Mouse (Mus musculus): ENCODE results near the gene Hist1h2aa. TPM values are rescaled to one million over a fixed set of nuclear protein-coding genes. Genes with fewer than 3 reads are reported as not detected.

Hist1h2aa gene
- not detected for total RNA-seq (2021)

GRCm38 (mm10) chr13:23934211-23934520 is at the start of gene Hist1h2aa:
Hist1h2aa (plus strand) TSS chr13:23934462.
- no peak for DNase-seq (ENCODE audit: extremely low spot score in 1 of 2, low spot score in 2 of 2)
- intact Hi-C loops (cut with DNase I), result no loop called here

- intact Hi-C loops (cut with DNase I), result no loop called here
- DNase-seq (ENCODE audit: extremely low spot score in 1 of 2, low spot score in 2 of 2), result no peak
Measured at GRCm38 (mm10) chr13:23885540-23885939, 48.7 kb upstream of the Hist1h2aa start.

- intact Hi-C loops (cut with DNase I), result no loop called here
- no peak for DNase-seq (ENCODE audit: extremely low spot score in 1 of 2, low spot score in 2 of 2)
Measured at GRCm38 (mm10) chr13:23887026-23887725, 47.1 kb upstream of the Hist1h2aa start.

GRCm38 (mm10) chr13:23889011-23889605 is 45.2 kb upstream of the Hist1h2aa start:
- intact Hi-C loops (cut with DNase I), result no loop called here
- DNase-seq (ENCODE audit: extremely low spot score in 1 of 2, low spot score in 2 of 2), result no peak

- intact Hi-C loops (cut with DNase I), result no loop called here
- no peak for DNase-seq (ENCODE audit: extremely low spot score in 1 of 2, low spot score in 2 of 2)
Measured at GRCm38 (mm10) chr13:23892592-23893268, 41.5 kb upstream of the Hist1h2aa start.

- intact Hi-C loops (cut with DNase I), result no loop called here
- DNase-seq (ENCODE audit: extremely low spot score in 1 of 2, low spot score in 2 of 2), result no peak
Measured at GRCm38 (mm10) chr13:23893269-23893593, 41.0 kb upstream of the Hist1h2aa start.

GRCm38 (mm10) chr13:23898242-23898641 is 36.0 kb upstream of the Hist1h2aa start:
- no peak for DNase-seq (ENCODE audit: extremely low spot score in 1 of 2, low spot score in 2 of 2)
- intact Hi-C loops (cut with DNase I), result no loop called here

- intact Hi-C loops (cut with DNase I), result no loop called here
Measured at GRCm38 (mm10) chr13:23906906-23907305, 27.4 kb upstream of the Hist1h2aa start.

GRCm38 (mm10) chr13:23910121-23910520 is 24.1 kb upstream of the Hist1h2aa start:
- intact Hi-C loops (cut with DNase I), result no loop called here
- DNase-seq (ENCODE audit: extremely low spot score in 1 of 2, low spot score in 2 of 2), result no peak

More at GRCm38 (mm10) chr13:23906906-23907305, 27.4 kb upstream of the Hist1h2aa start:
- DNase-seq (ENCODE audit: extremely low spot score in 1 of 2, low spot score in 2 of 2), result no peak

- DNase-seq (ENCODE audit: extremely low spot score in 1 of 2, low spot score in 2 of 2), result no peak
- intact Hi-C loops (cut with DNase I), result no loop called here
Measured at GRCm38 (mm10) chr13:23911335-23911734, 22.9 kb upstream of the Hist1h2aa start.

- intact Hi-C loops (cut with DNase I), result no loop called here
- DNase-seq (ENCODE audit: extremely low spot score in 1 of 2, low spot score in 2 of 2), result no peak
Measured at GRCm38 (mm10) chr13:23913791-23914306, 20.4 kb upstream of the Hist1h2aa start.

- intact Hi-C loops (cut with DNase I), result no loop called here
- no peak for DNase-seq (ENCODE audit: extremely low spot score in 1 of 2, low spot score in 2 of 2)
Measured at GRCm38 (mm10) chr13:23914376-23915167, 19.7 kb upstream of the Hist1h2aa start, which contains the start of gene Slc17a4. Slc17a4 (minus strand) TSS chr13:23915009.

GRCm38 (mm10) chr13:23916132-23916531 is 18.1 kb upstream of the Hist1h2aa start:
- intact Hi-C loops (cut with DNase I), result no loop called here
- no peak for DNase-seq (ENCODE audit: extremely low spot score in 1 of 2, low spot score in 2 of 2)

GRCm38 (mm10) chr13:23917674-23918073 is 16.6 kb upstream of the Hist1h2aa start:
- intact Hi-C loops (cut with DNase I), result no loop called here
- no peak for DNase-seq (ENCODE audit: extremely low spot score in 1 of 2, low spot score in 2 of 2)

GRCm38 (mm10) chr13:23925792-23926191 is 8.5 kb upstream of the Hist1h2aa start:
- intact Hi-C loops (cut with DNase I), result no loop called here
- no peak for DNase-seq (ENCODE audit: extremely low spot score in 1 of 2, low spot score in 2 of 2)

GRCm38 (mm10) chr13:23928637-23929036 is 5.6 kb upstream of the Hist1h2aa start:
- intact Hi-C loops (cut with DNase I), result no loop called here

GRCm38 (mm10) chr13:23930461-23930860 is 3.8 kb upstream of the Hist1h2aa start:
- intact Hi-C loops (cut with DNase I), result no loop called here
- no peak for DNase-seq (ENCODE audit: extremely low spot score in 1 of 2, low spot score in 2 of 2)

More at GRCm38 (mm10) chr13:23928637-23929036, 5.6 kb upstream of the Hist1h2aa start:
- no peak for DNase-seq (ENCODE audit: extremely low spot score in 1 of 2, low spot score in 2 of 2)

GRCm38 (mm10) chr13:23930904-23931303 is 3.4 kb upstream of the Hist1h2aa start:
- no peak for DNase-seq (ENCODE audit: extremely low spot score in 1 of 2, low spot score in 2 of 2)
- intact Hi-C loops (cut with DNase I), result no loop called here
